Mouse (Mus musculus): ENCODE measurements around the gene Ost4.

DNA sequence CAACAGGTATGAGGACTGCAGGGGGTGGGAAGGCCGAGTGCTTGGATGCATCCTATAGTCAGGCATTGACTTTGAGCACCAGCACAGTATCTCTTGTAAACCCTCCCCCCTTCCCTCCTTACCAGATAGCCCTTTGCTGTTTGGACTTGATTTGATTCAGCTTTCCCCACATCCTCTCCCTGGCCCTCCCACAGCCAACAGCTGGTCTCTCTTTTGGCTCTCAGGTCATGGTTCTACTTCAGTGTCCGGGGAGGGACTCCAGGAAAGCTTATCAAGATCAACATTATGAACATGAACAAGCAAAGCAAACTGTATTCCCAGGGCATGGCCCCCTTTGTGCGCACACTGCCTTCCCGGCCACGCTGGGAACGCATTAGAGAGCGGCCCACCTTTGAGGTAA lies 17.2 kb downstream of the Ost4 start:
- TF ChIP-seq CTCF (conservative IDR thresholded peaks at IDR 0.05; ENCODE audit: low read length), result no peak
- TF ChIP-seq POU5F1 (IDR thresholded peaks at IDR 0.05; ENCODE audit: borderline replicate concordance, low read length), result no peak
- no peak for TF ChIP-seq NANOG (IDR thresholded peaks at IDR 0.05; ENCODE audit: borderline replicate concordance, low read length)

Measured in E14TG2a.4 (cell line).